Mouse (Mus musculus): ENCODE measurements at regions not wholly inside any gene's neighbourhood (a gene's known extent, or its start where the extent isn't known, plus 50 kb on each side); places are given as distances from the start of the nearest gene placed in this dataset.
A peak's percentile ranks its signal among the peaks of the same experiment; 100 is the strongest.

GRCm38 (mm10) chr10:46174035-46174434, 596.4 kb downstream of the Hace1 start:
- 28% methylated on average over 2 of the region's 2 CpGs for WGBS
- DNase-seq: peak; percentile 41 to 71
- Histone ChIP-seq H3K27ac (ENCODE audit: insufficient read depth, low read length) (no peak overlapping the region), H3K4me1 (ENCODE audit: control insufficient read depth, insufficient read depth, low read length) (peaks cover 3% of the 10 kb centered on the region), H3K27me3 (ENCODE audit: control insufficient read depth, insufficient read depth, low read length) (no peaks in the 10 kb centered on the region), H3K4me3 (replicated peaks; ENCODE audit: insufficient read depth, low read depth, low read length) (no peak overlapping the region)
- TF ChIP-seq CTCF (IDR thresholded peaks at IDR 0.05; ENCODE audit: borderline replicate concordance, insufficient read depth, low read depth, low read length): no peak
- TF ChIP-seq POLR2A (IDR thresholded peaks at IDR 0.05; ENCODE audit: borderline replicate concordance, insufficient read depth, low read length): no peak

- H3K27me3 ChIP-seq (ENCODE audit: control insufficient read depth, insufficient read depth, low read length): no peaks in the 10 kb centered on the region
- TF ChIP-seq POLR2A (IDR thresholded peaks at IDR 0.05; ENCODE audit: borderline replicate concordance, insufficient read depth, low read length) (no peak), CTCF (IDR thresholded peaks at IDR 0.05; ENCODE audit: borderline replicate concordance, insufficient read depth, low read depth, low read length) (no peak)
- 46% methylated on average over 4 of the region's 4 CpGs for WGBS
- no peaks in the 10 kb centered on the region for H3K4me1 ChIP-seq (ENCODE audit: control insufficient read depth, insufficient read depth, low read length)
- H3K4me3 ChIP-seq (replicated peaks; ENCODE audit: insufficient read depth, low read depth, low read length): no peak overlapping the region
- DNase-seq: no peak
- no peak overlapping the region for H3K27ac ChIP-seq (ENCODE audit: insufficient read depth, low read length)
Measured at GRCm38 (mm10) chr10:46185763-46186458, 608.3 kb downstream of the Hace1 start.

DNA sequence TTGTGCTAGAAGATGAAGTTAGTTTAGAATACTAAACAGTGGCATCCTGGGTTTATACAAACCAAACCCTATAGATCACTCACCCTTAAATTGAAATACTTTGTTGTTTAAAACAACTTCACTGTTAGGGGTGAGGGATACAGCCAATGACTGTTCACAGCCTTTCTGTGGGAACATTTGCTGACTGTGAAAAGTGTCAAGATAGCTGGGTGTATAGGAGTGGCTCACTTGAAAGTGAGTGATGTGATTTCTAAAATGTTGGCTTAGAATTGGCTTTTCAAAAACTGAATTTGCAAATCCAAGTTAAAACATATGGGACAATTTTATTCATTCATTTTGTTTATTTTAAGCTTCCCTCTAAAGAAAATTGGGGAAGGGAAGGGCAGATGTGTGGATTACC, 616.5 kb downstream of the Hace1 start:
- TF ChIP-seq CTCF (IDR thresholded peaks at IDR 0.05; ENCODE audit: borderline replicate concordance, insufficient read depth, low read depth, low read length) (no peak), POLR2A (IDR thresholded peaks at IDR 0.05; ENCODE audit: borderline replicate concordance, insufficient read depth, low read length) (no peak)

DNA sequence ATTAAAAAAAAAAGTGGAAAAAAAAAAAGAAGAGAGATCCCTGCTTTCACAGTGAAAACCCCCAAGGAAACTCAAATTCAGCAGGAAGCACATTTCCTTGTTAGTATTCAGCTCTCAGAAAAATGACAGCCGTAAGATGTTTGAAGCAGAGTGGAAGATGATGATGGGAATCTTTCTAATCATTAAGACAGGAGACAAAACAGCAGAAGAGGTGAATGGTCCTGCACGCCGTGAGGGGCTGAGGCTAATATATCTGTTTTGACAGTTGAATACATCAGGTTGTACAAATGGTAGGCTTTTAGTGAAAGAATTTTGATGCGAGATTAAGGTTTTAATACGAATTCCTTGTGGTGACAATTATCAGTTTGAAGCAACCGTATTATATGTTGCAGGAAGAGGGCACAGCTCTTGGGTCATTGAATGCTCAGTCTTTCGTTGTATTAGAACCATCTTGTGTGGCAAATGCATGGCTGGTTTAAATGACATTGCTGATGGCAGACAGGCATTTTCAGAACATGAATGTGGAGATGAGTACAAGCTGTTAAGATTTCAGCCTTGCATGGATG, 649.3 kb downstream of the Hace1 start:
- WGBS: 68% methylated on average over 7 of the region's 7 CpGs
- no peak overlapping the region for H3K4me3 ChIP-seq (replicated peaks; ENCODE audit: insufficient read depth, low read depth, low read length)
- no peaks in the 10 kb centered on the region for H3K27me3 ChIP-seq (ENCODE audit: control insufficient read depth, insufficient read depth, low read length)
- peaks cover 2% of the 10 kb centered on the region; the same call in 1 of the 2 replicates for H3K4me1 ChIP-seq (ENCODE audit: control insufficient read depth, insufficient read depth, low read length)
- DNase-seq: no peak
- no peak overlapping the region for H3K27ac ChIP-seq (ENCODE audit: insufficient read depth, low read length)
- TF ChIP-seq POLR2A (IDR thresholded peaks at IDR 0.05; ENCODE audit: borderline replicate concordance, insufficient read depth, low read length) (no peak), CTCF (IDR thresholded peaks at IDR 0.05; ENCODE audit: borderline replicate concordance, insufficient read depth, low read depth, low read length) (no peak)

More for the DNA sequence above, 616.5 kb downstream of the Hace1 start:
- DNase-seq: no peak
- Histone ChIP-seq H3K4me1 (ENCODE audit: control insufficient read depth, insufficient read depth, low read length) (no peaks in the 10 kb centered on the region), H3K4me3 (replicated peaks; ENCODE audit: insufficient read depth, low read depth, low read length) (no peak overlapping the region), H3K27me3 (ENCODE audit: control insufficient read depth, insufficient read depth, low read length) (no peaks in the 10 kb centered on the region), H3K27ac (ENCODE audit: insufficient read depth, low read length) (no peak overlapping the region)

DNA sequence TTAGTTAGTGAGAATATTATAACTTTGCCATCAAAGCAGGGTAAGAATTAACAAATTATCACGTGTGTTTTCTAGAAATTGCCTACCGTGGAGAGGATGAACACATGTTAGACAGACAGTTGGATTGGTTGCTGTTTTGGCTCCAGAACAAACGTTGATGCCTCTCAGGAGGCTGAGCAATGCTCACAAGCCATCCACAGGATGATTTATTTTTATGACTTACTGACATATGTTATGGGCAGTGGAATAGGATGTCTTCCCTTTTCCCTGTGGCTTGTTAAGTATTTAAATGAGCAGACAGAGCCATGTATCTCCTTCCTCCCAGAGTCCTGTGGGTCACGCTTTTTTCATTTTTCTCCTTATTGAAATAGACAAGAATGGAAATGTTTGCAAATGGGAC, 652.0 kb downstream of the Hace1 start:
- peak; percentile 7 to 51 for DNase-seq
- Histone ChIP-seq H3K27me3 (ENCODE audit: control insufficient read depth, insufficient read depth, low read length) (no peaks in the 10 kb centered on the region), H3K4me3 (replicated peaks; ENCODE audit: insufficient read depth, low read depth, low read length) (no peak overlapping the region), H3K27ac (ENCODE audit: insufficient read depth, low read length) (no peak overlapping the region), H3K4me1 (ENCODE audit: control insufficient read depth, insufficient read depth, low read length) (peaks cover 2% of the 10 kb centered on the region; the same call in 1 of the 2 replicates)
- WGBS: 17% methylated on average over 4 of the region's 4 CpGs
- TF ChIP-seq CTCF (IDR thresholded peaks at IDR 0.05; ENCODE audit: borderline replicate concordance, insufficient read depth, low read depth, low read length): no peak
- no peak for TF ChIP-seq POLR2A (IDR thresholded peaks at IDR 0.05; ENCODE audit: borderline replicate concordance, insufficient read depth, low read length)

DNA sequence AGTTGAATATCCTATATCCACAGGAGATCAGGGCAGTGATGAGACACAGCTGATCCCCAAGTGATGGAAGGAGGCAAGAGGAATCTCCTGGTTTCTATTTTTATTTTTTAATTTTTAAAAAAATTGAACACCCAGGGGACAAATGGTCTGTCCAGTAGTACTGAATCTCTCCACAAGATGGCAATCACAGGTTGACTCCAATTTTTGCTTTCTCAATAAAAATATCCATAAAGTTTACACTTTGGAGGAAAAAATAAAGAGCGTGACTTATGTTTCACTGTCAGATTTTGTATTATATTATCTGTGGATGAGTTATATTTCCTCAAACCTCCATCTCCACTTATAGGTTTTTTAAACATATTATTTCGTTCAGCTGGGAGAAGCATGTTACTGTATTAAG, 658.0 kb downstream of the Hace1 start:
- Histone ChIP-seq H3K27ac (ENCODE audit: insufficient read depth, low read length) (no peak overlapping the region), H3K27me3 (ENCODE audit: control insufficient read depth, insufficient read depth, low read length) (no peaks in the 10 kb centered on the region), H3K4me1 (ENCODE audit: control insufficient read depth, insufficient read depth, low read length) (no peaks in the 10 kb centered on the region), H3K4me3 (replicated peaks; ENCODE audit: insufficient read depth, low read depth, low read length) (no peak overlapping the region)
- 54% methylated on average over 2 of the region's 2 CpGs for WGBS
- no peak for DNase-seq
- no peak for TF ChIP-seq POLR2A (IDR thresholded peaks at IDR 0.05; ENCODE audit: borderline replicate concordance, insufficient read depth, low read length)
- no peak for TF ChIP-seq CTCF (IDR thresholded peaks at IDR 0.05; ENCODE audit: borderline replicate concordance, insufficient read depth, low read depth, low read length)

DNA sequence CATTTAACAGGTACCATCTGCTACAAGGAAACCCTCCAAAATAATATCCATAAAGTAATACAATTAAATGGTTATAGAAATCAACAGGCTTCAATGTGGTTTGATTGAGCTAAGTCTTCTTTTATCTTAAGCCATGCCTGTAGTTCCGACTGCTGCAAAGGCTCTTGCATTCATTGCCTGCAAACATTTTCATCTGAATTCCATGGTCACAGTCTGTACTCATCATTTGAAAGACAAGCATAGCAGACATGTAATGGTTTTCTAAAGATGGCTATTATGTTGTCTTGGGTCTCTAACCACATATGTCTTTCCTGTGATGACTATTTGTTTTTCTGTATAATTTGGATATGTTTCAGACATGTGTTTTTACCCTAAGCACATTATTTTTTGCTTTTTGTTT, 677.9 kb downstream of the Hace1 start:
- no peaks in the 10 kb centered on the region for H3K4me1 ChIP-seq (ENCODE audit: control insufficient read depth, insufficient read depth, low read length)
- TF ChIP-seq CTCF (IDR thresholded peaks at IDR 0.05; ENCODE audit: borderline replicate concordance, insufficient read depth, low read depth, low read length): no peak
- no peak for TF ChIP-seq POLR2A (IDR thresholded peaks at IDR 0.05; ENCODE audit: borderline replicate concordance, insufficient read depth, low read length)
- H3K27me3 ChIP-seq (ENCODE audit: control insufficient read depth, insufficient read depth, low read length): no peaks in the 10 kb centered on the region
- DNase-seq: no peak
- no peak overlapping the region for H3K27ac ChIP-seq (ENCODE audit: insufficient read depth, low read length)
- WGBS: 79% methylated on average over 1 of the region's 1 CpGs
- no peak overlapping the region for H3K4me3 ChIP-seq (replicated peaks; ENCODE audit: insufficient read depth, low read depth, low read length)

- WGBS: 57% methylated on average over 1 of the region's 1 CpGs
- TF ChIP-seq CTCF (IDR thresholded peaks at IDR 0.05; ENCODE audit: borderline replicate concordance, insufficient read depth, low read depth, low read length) (no peak), POLR2A (IDR thresholded peaks at IDR 0.05; ENCODE audit: borderline replicate concordance, insufficient read depth, low read length) (no peak)
- no peaks in the 10 kb centered on the region for H3K4me1 ChIP-seq (ENCODE audit: control insufficient read depth, insufficient read depth, low read length)
- no peak overlapping the region for H3K27ac ChIP-seq (ENCODE audit: insufficient read depth, low read length)
- DNase-seq: no peak
- H3K4me3 ChIP-seq (replicated peaks; ENCODE audit: insufficient read depth, low read depth, low read length): no peak overlapping the region
- H3K27me3 ChIP-seq (ENCODE audit: control insufficient read depth, insufficient read depth, low read length): no peaks in the 10 kb centered on the region
Measured at GRCm38 (mm10) chr10:46269710-46270109, 692.1 kb downstream of the Hace1 start.
